Mouse (Mus musculus): ENCODE data around the gene Pigk. TPM values are rescaled to one million over a fixed set of nuclear protein-coding genes. Genes with fewer than 3 reads are reported as not detected.

The Pigk gene
- total RNA-seq, 2 experiments from 2014 or later = 34.1 to 43.3 TPM

GRCm38 (mm10) chr3:152883556-152883955, 169.7 kb downstream of the Pigk start:
- intact Hi-C loops (cut with DNase I) = no loop called here
- DNase-seq = no peak

DNA sequence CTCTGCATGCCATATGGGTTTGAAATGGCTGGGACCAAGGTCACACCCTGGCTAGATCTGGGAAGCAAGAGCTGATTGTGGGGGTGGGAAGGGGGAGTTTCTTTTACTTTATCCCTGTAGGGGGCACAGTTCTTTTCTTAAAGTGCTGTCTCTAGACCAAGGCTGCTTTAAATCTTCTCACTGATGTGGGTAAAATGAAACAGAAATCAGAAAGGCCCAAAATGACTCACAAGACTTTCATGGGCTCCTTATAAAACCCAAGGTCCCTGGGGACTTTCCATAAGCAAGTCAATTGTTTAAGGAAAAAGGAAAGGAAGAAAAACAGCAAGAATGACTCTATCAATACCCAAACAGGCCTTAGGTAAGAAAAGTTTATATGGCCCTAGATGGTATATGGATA, 172.8 kb downstream of the Pigk start:
- intact Hi-C loops (cut with DNase I) = no loop called here
- DNase-seq = no peak

- no peak for DNase-seq
- intact Hi-C loops (cut with DNase I) = no loop called here
Measured at GRCm38 (mm10) chr3:152888116-152888515, 174.2 kb downstream of the Pigk start.

DNA sequence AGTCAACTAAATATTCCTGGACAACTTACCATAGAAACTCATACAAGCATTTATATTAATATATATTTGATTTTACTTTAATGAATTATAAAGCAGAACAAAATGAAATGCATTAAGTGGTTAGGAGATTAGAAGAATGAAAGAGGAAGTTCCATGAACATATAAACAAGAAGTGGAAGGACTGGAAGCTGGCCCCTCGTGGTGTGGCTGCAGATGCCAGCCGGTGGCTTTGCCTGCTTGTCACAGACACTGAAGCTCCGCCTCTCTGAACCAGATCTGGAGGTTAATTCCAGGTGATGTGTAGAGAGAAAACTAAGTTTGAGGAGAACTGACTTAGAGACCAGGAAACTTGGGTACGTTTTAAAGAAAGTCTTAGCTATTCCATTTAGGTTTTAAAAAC, 181.0 kb downstream of the Pigk start:
- no peak for DNase-seq
- intact Hi-C loops (cut with DNase I) = no loop called here

- intact Hi-C loops (cut with DNase I) = no loop called here
- no peak for DNase-seq
Measured at GRCm38 (mm10) chr3:152896111-152896510, 182.2 kb downstream of the Pigk start.

DNA sequence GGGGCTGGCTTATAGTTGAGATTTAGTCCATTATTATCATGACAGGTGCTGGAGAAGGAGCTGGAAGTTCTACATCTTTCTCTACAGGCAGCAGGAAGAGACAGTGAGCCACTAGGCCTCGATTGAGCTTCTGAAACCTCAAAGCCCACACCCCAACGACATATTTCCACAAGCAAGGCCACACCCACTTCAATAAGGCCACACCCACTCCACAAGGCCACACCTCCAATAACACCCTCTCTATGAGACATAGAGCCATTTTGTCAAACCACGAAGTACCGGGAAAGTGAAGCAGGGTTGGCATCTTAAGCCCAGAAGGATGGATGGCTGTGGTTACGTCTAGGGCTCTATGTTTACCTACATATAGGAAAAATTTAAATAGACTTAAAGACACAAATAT, 183.3 kb downstream of the Pigk start:
- no peak for DNase-seq
- intact Hi-C loops (cut with DNase I) = no loop called here

DNA sequence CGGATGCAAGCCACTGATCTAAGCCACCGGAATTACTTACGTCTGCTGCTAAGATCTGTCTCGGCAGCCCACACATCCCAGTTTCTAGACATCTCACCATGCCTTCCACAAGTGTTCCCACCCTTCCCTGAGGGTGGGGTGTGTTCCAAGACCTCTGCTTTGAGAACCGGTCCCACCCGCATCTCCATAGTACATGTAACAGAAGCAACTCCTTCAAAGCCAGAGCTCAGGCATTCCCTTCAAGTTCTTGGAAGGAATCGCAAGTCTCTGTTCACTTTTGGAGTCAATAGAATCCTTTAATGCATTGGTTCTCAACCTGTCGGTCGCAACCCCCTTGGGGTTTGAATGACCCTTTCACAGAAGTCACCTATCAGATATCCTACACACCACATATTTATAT, 185.0 kb downstream of the Pigk start:
- intact Hi-C loops (cut with DNase I) = no loop called here
- DNase-seq = no peak

DNA sequence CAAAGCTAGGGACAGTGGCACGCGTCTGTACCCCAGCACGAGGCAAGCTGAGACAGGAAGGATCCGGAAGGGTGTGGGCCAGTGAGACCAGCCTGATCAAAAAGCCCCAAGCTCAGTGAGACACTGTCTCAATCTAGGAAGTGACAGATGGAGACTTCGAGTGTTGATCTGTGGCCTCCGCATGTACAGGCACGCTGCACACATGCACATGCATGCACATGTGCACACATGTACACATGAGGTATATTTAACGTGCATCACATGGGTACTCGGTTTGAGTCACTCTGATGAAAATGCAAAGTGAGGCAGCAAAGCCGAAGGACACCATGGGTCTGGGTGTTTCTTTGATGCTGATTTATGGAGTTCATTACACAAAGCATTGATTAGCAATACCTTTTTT, 191.1 kb downstream of the Pigk start:
- no peak for DNase-seq
- intact Hi-C loops (cut with DNase I) = no loop called here

DNA sequence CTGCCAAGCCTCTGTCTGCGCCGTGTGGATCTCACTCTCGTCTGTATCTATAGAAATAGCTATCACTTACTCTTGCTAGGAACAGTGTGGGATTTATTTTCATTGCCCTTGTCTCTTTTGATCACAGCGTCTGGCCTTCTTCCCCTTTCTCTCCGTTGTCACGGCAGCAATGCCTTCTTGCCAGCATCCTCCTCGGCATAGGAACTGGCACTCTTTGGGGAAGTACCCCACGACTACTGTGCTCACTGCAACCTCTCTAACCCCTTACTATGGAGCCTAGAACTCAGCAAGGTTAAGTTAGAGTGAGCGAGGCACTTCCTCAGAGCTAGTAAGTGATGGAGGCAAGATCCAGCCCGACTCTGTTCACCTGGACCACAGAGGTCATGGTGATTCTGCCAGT, 191.9 kb downstream of the Pigk start:
- intact Hi-C loops (cut with DNase I) = no loop called here
- DNase-seq = no peak

GRCm38 (mm10) chr3:152907087-152907486, 193.2 kb downstream of the Pigk start:
- no peak for DNase-seq
- intact Hi-C loops (cut with DNase I) = no loop called here

DNA sequence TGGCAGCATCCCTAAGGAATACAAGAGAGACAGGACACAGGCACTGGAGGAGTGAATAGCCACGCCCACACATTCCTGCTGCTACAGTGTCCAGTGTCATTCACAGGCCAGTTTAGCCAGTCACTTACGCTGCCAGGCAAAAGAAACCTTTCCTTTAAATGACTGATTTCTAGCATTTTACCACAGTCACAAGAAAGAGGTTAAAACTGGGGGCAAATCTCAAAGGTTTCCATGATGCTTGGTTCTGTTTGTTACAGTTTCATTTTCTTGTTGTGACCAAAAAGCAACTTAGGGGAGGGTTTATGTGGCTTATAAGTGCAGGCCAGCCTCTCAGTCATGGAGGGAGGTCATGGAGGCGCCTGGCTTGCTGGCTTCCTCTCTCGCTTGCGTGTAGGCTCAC, 193.8 kb downstream of the Pigk start:
- intact Hi-C loops (cut with DNase I) = no loop called here
- no peak for DNase-seq

- DNase-seq = no peak
- intact Hi-C loops (cut with DNase I) = no loop called here
Measured at GRCm38 (mm10) chr3:152911578-152911977, 197.7 kb downstream of the Pigk start.

DNA sequence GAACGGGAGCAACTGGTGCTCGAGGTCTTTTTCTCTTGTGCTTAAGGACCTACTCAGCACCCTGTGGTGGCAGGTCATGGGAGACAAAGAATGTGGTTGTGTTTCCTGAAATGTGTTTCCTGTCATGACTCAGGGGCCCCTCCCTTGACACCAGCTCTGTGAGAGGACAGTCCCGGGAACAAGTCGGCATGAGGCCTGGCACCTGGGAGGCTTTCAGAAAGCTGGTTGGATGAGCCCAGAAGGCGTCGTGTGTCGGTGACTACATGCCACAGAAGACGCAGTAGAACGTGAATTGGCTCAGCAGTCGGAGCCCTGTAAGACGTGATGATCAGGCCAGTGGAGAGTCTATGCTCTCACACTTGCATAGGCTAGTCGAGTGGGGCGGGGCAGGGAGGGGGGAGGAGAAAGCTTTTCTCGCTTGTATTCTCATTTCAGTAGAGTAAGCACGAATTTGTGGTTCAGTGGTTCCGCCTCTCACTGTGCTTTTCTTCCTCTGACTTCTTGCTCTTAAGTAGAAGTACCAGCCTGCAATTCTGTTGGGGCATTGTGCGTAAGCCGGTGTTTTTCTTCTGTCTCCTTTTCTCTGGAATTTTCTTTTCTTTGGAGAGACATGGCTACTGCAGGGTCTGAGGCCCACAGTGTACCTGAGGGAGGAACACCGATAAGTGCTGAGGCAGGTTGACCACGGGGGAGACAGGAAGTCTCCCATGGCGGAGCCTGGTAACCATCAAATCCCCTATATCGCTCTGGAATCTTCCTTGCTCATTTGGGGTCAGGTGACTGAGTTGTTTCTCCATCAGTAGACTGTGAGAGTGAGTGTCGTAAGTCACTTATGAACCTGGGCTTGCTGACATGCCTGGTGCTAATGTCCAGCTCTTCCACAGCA, 198.6 kb downstream of the Pigk start:
- intact Hi-C loops (cut with DNase I) = no loop called here

DNA sequence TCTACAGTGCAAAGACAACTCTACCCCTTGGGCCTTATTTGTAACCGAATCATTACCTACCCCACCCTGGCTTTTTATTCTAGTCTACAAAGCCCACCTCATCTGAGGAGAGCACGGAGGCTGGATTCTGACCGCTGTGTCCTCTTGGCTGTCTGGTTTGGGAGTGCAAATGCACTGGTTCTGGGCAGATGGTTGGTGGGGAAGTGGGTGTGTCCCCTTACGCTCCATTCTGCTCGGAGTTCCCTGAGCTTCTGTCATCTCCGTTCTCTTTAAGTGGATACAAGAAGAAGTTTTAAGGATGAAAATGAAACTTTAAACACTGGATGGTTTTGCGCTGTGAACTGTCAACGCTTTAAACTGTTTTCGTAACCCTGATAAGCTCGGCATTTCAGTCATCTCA, 199.2 kb downstream of the Pigk start:
- intact Hi-C loops (cut with DNase I) = no loop called here
- no peak for DNase-seq

More for the DNA sequence above, 198.6 kb downstream of the Pigk start:
- no peak for DNase-seq

DNA sequence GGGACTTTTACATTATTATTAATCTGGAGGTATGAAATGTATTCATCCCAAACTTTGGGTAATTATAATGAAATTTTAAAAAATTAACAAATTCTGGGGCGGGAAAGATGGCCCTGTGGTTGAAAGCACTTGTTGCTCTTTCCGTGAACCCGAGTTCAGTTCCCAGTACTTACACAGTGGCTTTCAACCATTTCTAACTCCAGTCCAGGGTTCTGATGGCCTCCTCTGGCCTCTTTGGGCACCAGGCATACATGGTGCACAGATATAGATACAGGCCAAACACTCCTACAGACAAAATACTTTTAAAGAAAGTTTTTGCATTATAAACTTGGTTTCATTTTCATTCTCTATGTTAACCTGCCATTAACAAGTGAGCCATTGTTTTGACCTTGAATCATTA, 199.7 kb downstream of the Pigk start:
- intact Hi-C loops (cut with DNase I) = no loop called here
- no peak for DNase-seq

- DNase-seq = no peak
- intact Hi-C loops (cut with DNase I) = no loop called here
Measured at GRCm38 (mm10) chr3:152914376-152914775, 200.5 kb downstream of the Pigk start.

GRCm38 (mm10) chr3:152917579-152917978, 203.7 kb downstream of the Pigk start:
- intact Hi-C loops (cut with DNase I) = no loop called here

DNA sequence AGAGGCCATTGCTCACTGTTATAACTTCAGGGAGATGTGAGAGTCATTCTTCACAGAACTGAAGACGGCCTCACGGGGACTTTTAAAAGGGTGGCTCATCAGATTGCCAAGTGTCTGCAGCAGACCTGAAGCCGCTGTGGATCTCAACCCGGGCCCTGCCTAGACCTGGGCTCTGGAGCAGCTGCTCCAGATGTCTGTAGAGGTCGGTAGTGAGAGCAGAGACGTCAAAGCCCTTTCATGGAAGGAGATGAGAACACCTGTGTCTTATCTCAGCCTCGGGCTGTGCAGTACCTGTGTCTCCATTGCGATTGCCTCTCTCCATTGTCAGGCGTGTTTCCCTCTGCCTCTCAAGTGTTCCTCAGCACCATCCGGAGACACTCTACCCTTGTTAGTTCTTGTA, 205.2 kb downstream of the Pigk start:
- DNase-seq = no peak
- intact Hi-C loops (cut with DNase I) = no loop called here

More at GRCm38 (mm10) chr3:152917579-152917978, 203.7 kb downstream of the Pigk start:
- no peak for DNase-seq

DNA sequence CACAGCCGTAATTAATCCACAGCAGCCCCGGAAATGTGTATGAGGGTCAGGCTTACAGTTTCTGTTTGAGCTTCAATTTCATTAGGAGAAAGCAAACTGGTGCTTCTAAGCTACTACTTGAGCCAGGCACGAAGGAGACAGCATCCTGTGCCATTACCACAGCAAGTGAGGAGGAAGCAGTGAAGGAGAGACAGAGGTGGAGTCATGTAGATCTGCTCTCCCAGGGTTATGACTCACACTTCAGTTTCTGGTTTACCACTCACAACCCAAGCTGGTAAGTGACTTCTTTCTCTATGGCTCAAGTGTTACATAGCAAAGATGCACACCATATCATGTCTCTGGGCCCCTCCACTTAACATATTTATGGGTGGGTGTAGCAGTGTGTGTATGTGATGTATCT, 206.5 kb downstream of the Pigk start:
- no peak for DNase-seq
- intact Hi-C loops (cut with DNase I) = no loop called here

- no peak for DNase-seq
- intact Hi-C loops (cut with DNase I) = no loop called here
Measured at GRCm38 (mm10) chr3:152923530-152923929, 209.6 kb downstream of the Pigk start.

DNA sequence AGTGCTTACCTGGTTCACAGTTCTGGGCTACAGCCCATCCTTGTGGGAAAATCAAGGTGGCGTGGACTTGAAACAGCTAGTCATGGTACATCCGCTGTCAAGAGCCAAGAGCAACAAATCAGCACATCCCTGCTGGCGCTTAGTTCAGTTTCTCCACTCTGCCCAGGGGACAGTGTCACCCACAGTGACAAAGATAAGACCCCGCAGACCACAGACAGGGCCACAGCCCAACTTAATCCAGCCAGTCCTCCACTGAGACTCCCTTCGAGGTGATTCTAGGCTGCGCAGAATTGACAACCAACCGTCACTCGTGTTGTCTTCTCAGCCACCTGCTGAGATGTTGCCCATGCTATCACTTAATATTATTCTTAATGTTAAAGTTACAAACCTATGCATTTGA, 211.5 kb downstream of the Pigk start:
- no peak for DNase-seq
- intact Hi-C loops (cut with DNase I) = no loop called here

- DNase-seq = no peak
- intact Hi-C loops (cut with DNase I) = no loop called here
Measured at GRCm38 (mm10) chr3:152926166-152926565, 212.3 kb downstream of the Pigk start.

All from left cerebral cortex, postnatal 4 days (tissue).